Mouse (Mus musculus): Measurements from ENCODE around the gene Myo3a.

DNA sequence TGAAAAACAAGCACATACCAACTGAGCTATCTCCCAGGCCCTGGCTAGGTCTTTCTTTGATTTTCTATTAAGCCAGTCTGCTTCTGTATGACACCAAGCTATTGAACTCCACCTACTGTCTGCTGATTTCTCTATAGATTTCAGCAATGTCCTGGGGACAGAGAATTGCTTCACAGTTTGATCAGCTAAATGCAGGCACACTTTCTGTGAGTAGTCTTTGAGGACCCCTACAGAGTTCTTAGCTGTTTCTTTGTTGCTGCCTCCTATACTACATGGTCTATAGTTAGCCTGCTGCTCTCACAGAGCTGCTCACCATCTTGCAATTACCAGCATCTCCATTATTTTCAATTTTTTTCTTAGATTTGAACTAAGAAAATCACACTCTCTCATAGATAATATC is 28.3 kb downstream of the Myo3a start:
- no peak for TF ChIP-seq CTCF (conservative IDR thresholded peaks at IDR 0.05 in 1 of 2, IDR thresholded peaks at IDR 0.05 in 1 of 2; ENCODE audit: low read depth in 2 of 2, low read length in 2 of 2)
- no peak for TF ChIP-seq POLR2A (IDR thresholded peaks at IDR 0.05; ENCODE audit: low read depth, low read length)
- no peak for TF ChIP-seq E2F4 (IDR thresholded peaks at IDR 0.05; ENCODE audit: insufficient replicate concordance, low read depth, low read length)
- no peak for TF ChIP-seq MXI1 (IDR thresholded peaks at IDR 0.05; ENCODE audit: low read depth, low read length)
- TF ChIP-seq EP300 (IDR thresholded peaks at IDR 0.05; ENCODE audit: low read length), result no peak
- TF ChIP-seq ZC3H11A (IDR thresholded peaks at IDR 0.05; ENCODE audit: low read depth, low read length), result no peak
